Mouse (Mus musculus): Measurements from ENCODE around the gene Xrcc1. TPM values are rescaled to one million over a fixed set of nuclear protein-coding genes. Genes with fewer than 3 reads are reported as not detected.

Xrcc1 gene
- total and polyA plus RNA-seq, 2 experiments from 2014 or later = 41.9 to 51.8 TPM

- H3K4me3 ChIP-seq (ENCODE audit: low read depth, low read length) = no peak overlapping the region
- H3K9ac ChIP-seq (replicated peaks; ENCODE audit: low read length, poor library complexity, severe bottlenecking) = 0 out of 2 replicates have a peak overlapping the region, but pooled peaks have one; percentile 39
- DNase-seq (ENCODE audit: low spot score) (peak; percentile 97), ATAC-seq (ENCODE audit: low FRiP score) (peak; percentile 91)
- peak overlapping the region; percentile 47 for H3K4me2 ChIP-seq (ENCODE audit: low read depth, low read length, poor library complexity, severe bottlenecking)
- no peaks in the 10 kb centered on the region for H3K4me1 ChIP-seq (ENCODE audit: insufficient read depth, low read length)
- no peaks in the 10 kb centered on the region for H3K27me3 ChIP-seq (ENCODE audit: insufficient read depth, low read length)
- no peaks in the 10 kb centered on the region for H3K36me3 ChIP-seq (ENCODE audit: insufficient read depth, low read length)
- peak overlapping the region; percentile 72 for H3K27ac ChIP-seq (ENCODE audit: low read depth, low read length)
- H3K9me3 ChIP-seq (ENCODE audit: low read length) = no peaks in the 10 kb centered on the region
- 2% methylated on average over 13 of the region's 13 CpGs for WGBS
- TF ChIP-seq CTCF (IDR thresholded peaks at IDR 0.05) = peak; percentile 100
Observed at GRCm38 (mm10) chr7:24600941-24601597, 55.0 kb downstream of the Xrcc1 start.

DNA sequence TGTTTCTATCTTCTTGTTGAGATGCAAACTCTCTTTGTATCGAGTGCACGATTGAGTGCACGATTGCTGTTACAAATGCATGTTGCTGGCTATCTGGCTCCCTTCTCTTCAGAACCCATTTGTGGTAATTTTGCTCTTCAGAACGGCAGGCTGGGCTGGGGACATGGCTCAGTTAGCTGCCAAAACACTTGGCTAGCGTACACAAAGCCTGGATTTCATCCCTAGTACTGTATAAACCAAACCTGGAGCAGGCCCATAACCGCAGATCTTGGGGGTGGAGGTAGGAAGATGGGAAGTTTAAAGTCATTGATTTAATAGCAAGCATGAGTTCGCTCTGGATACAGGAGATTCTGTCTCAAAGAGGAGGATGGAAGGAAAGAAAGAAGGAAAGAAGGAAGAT lies 59.5 kb downstream of the Xrcc1 start:
- no peak overlapping the region for H3K4me3 ChIP-seq (ENCODE audit: low read depth, low read length)
- H3K9ac ChIP-seq (replicated peaks; ENCODE audit: low read length, poor library complexity, severe bottlenecking) = no peak overlapping the region
- H3K27ac ChIP-seq (ENCODE audit: low read depth, low read length) = no peak overlapping the region
- no peaks in the 10 kb centered on the region for H3K9me3 ChIP-seq (ENCODE audit: low read length)
- no peaks in the 10 kb centered on the region for H3K36me3 ChIP-seq (ENCODE audit: insufficient read depth, low read length)
- no peaks in the 10 kb centered on the region for H3K4me1 ChIP-seq (ENCODE audit: insufficient read depth, low read length)
- WGBS = 79% methylated on average over 7 of the region's 7 CpGs
- no peak overlapping the region for H3K4me2 ChIP-seq (ENCODE audit: low read depth, low read length, poor library complexity, severe bottlenecking)
- no peak for TF ChIP-seq CTCF (IDR thresholded peaks at IDR 0.05)
- DNase-seq (ENCODE audit: low spot score) (no peak), ATAC-seq (ENCODE audit: low FRiP score) (no peak)
- H3K27me3 ChIP-seq (ENCODE audit: insufficient read depth, low read length) = peaks cover 11% of the 10 kb centered on the region; the same call in 1 of the 2 replicates

GRCm38 (mm10) chr7:24606046-24606445 lies 60.0 kb downstream of the Xrcc1 start:
- DNase-seq (ENCODE audit: low spot score) (no peak), ATAC-seq (ENCODE audit: low FRiP score) (no peak)
- H3K4me1 ChIP-seq (ENCODE audit: insufficient read depth, low read length) = no peaks in the 10 kb centered on the region
- WGBS = 77% methylated on average over 7 of the region's 7 CpGs
- H3K9me3 ChIP-seq (ENCODE audit: low read length) = no peaks in the 10 kb centered on the region
- H3K27ac ChIP-seq (ENCODE audit: low read depth, low read length) = no peak overlapping the region; the same call in 1 of the 2 replicates
- H3K27me3 ChIP-seq (ENCODE audit: insufficient read depth, low read length) = peaks cover 14% of the 10 kb centered on the region; the same call in 1 of the 2 replicates
- TF ChIP-seq CTCF (IDR thresholded peaks at IDR 0.05) = no peak
- no peak overlapping the region for H3K4me2 ChIP-seq (ENCODE audit: low read depth, low read length, poor library complexity, severe bottlenecking)
- H3K36me3 ChIP-seq (ENCODE audit: insufficient read depth, low read length) = no peaks in the 10 kb centered on the region
- no peak overlapping the region for H3K4me3 ChIP-seq (ENCODE audit: low read depth, low read length)
- H3K9ac ChIP-seq (replicated peaks; ENCODE audit: low read length, poor library complexity, severe bottlenecking) = no peak overlapping the region

DNA sequence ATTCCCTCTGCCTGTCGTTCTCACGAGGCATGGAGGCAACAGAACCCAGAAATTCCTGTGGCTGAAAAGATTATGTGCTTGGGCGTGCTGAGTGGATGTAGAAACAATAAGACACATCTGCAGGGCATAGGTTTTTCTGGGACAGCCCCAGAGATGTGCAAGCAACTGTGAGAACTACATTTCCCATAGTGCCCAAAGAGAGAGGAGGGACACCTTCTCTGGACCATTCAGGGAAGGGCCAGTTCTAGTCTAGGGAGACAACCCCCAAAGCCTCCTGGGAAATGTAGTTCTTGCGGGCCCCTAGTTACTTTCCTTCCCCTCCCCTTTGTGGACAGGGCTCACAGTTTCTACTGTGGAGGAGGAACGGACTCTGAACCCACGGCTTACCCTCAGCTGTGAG lies 61.9 kb downstream of the Xrcc1 start:
- ATAC-seq (ENCODE audit: low FRiP score) = peak; percentile 75
- H3K4me1 ChIP-seq (ENCODE audit: insufficient read depth, low read length) = no peaks in the 10 kb centered on the region
- TF ChIP-seq CTCF (IDR thresholded peaks at IDR 0.05) = no peak
- H3K9ac ChIP-seq (replicated peaks; ENCODE audit: low read length, poor library complexity, severe bottlenecking) = no peak overlapping the region
- no peaks in the 10 kb centered on the region for H3K36me3 ChIP-seq (ENCODE audit: insufficient read depth, low read length)
- H3K4me3 ChIP-seq (ENCODE audit: low read depth, low read length) = no peak overlapping the region
- 48% methylated on average over 6 of the region's 6 CpGs for WGBS
- peak; percentile 77 for DNase-seq (ENCODE audit: low spot score)
- H3K9me3 ChIP-seq (ENCODE audit: low read length) = no peaks in the 10 kb centered on the region
- peaks cover 32% of the 10 kb centered on the region for H3K27me3 ChIP-seq (ENCODE audit: insufficient read depth, low read length)
- H3K4me2 ChIP-seq (ENCODE audit: low read depth, low read length, poor library complexity, severe bottlenecking) = no peak overlapping the region
- no peak overlapping the region for H3K27ac ChIP-seq (ENCODE audit: low read depth, low read length)

DNA sequence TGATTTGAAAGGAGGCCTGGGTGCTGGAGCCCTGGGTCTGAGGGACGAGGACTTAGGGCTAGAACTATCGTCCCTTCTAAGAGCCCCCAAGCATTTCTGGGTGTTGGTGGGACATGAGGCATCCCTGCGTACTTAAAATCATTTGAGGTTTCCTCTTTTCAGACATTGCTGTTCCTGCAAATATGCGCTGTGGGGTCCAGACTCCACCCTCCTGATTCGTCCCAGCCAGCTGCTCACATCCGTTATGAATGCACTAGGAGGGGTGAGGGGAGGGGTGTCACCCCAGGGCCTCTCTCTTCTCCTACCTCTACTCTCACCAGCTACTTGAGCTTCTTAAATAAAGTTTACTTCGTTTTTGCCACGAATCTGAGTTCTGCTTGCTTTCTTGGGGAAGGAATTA lies 62.5 kb downstream of the Xrcc1 start:
- H3K9ac ChIP-seq (replicated peaks; ENCODE audit: low read length, poor library complexity, severe bottlenecking) = no peak overlapping the region
- no peak overlapping the region for H3K27ac ChIP-seq (ENCODE audit: low read depth, low read length)
- ATAC-seq (ENCODE audit: low FRiP score) (no peak), DNase-seq (ENCODE audit: low spot score) (no peak)
- WGBS = 82% methylated on average over 8 of the region's 8 CpGs
- H3K4me3 ChIP-seq (ENCODE audit: low read depth, low read length) = no peak overlapping the region
- H3K36me3 ChIP-seq (ENCODE audit: insufficient read depth, low read length) = no peaks in the 10 kb centered on the region
- no peaks in the 10 kb centered on the region for H3K9me3 ChIP-seq (ENCODE audit: low read length)
- H3K4me1 ChIP-seq (ENCODE audit: insufficient read depth, low read length) = no peaks in the 10 kb centered on the region
- H3K4me2 ChIP-seq (ENCODE audit: low read depth, low read length, poor library complexity, severe bottlenecking) = no peak overlapping the region
- H3K27me3 ChIP-seq (ENCODE audit: insufficient read depth, low read length) = peaks cover 37% of the 10 kb centered on the region
- no peak for TF ChIP-seq CTCF (IDR thresholded peaks at IDR 0.05)

DNA sequence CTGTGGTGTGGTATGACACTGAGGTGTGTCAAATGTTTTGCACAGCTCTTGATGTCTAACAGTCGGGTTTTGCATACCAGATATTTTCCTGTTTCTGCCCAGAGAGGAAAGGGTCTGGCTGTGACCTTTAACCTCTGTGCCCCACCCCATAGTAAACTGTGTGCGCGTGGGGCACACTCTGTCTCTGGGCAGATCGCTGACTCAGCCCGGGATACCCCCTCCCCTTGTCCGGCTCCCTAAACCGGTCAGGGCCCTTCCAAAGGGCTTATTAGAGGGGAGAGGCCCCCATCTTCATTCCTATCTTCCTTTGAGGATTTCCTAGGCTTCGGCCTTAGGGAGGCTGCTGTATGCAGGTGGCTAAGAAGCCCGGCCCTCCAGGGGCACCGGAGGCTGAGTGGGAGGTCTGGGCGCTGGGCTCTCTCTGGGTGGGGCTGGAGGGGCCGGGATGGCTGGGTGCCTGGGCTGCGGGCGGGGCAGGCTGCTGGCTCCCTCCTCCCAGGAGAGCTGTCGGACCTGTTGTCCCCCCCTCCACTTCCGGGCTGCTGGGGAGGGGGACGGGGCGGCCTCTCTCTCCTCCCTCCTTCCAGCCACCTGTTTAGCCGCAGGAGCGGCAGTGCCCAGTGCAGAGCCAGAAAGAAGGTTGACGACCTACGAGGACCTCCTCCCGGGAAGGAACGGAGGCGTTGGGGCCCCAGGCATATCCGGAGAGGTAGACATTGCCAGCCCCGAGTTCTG lies 64.2 kb downstream of the Xrcc1 start, which contains the start of gene Phldb3:
Phldb3 (plus strand) TSS at position 620 of the 735 bp plus-strand sequence.
- peak within 1 kb of the TSS; percentile 50 for H3K4me2 ChIP-seq (ENCODE audit: low read depth, low read length, poor library complexity, severe bottlenecking)
- DNase-seq (ENCODE audit: low spot score) = no peak
- no peak for TF ChIP-seq CTCF (IDR thresholded peaks at IDR 0.05)
- no peaks in the 10 kb centered on the region for H3K4me1 ChIP-seq (ENCODE audit: insufficient read depth, low read length)
- no peaks in the 10 kb centered on the region for H3K9me3 ChIP-seq (ENCODE audit: low read length)
- H3K27ac ChIP-seq (ENCODE audit: low read depth, low read length) = no peak within 1 kb of the TSS
- ATAC-seq (ENCODE audit: low FRiP score) = no peak
- 5% methylated on average over 27 of the region's 27 CpGs for WGBS
- H3K4me3 ChIP-seq (ENCODE audit: low read depth, low read length) = peak within 1 kb of the TSS; percentile 30
- H3K9ac ChIP-seq (replicated peaks; ENCODE audit: low read length, poor library complexity, severe bottlenecking) = no peak within 1 kb of the TSS; the same call in 1 of the 2 replicates
- peaks cover 37% of the 10 kb centered on the region for H3K27me3 ChIP-seq (ENCODE audit: insufficient read depth, low read length)
- H3K36me3 ChIP-seq (ENCODE audit: insufficient read depth, low read length) = no peaks in the 10 kb centered on the region
